Mouse (Mus musculus) layer of hippocampus, postnatal 36 days (tissue): ENCODE results near the gene Lsg1. TPM values are rescaled to one million over a fixed set of nuclear protein-coding genes. Genes with fewer than 3 reads are reported as not detected.
A peak's percentile ranks its signal among the peaks of the same experiment; 100 is the strongest.

Source experiments
- DNase-seq, 2 experiments: peaks; one replicate each; pipeline ENCODE4 v3.0.0; 2022
- total RNA-seq, 2 experiments: library from RNA; stranded (reverse); gene quantifications; 2 replicates each; pipeline ENCODE4 v1.2.3; 2021

The Lsg1 gene
- total RNA-seq, 2 experiments from 2014 or later, result 17.1 to 19.8 TPM

DNA sequence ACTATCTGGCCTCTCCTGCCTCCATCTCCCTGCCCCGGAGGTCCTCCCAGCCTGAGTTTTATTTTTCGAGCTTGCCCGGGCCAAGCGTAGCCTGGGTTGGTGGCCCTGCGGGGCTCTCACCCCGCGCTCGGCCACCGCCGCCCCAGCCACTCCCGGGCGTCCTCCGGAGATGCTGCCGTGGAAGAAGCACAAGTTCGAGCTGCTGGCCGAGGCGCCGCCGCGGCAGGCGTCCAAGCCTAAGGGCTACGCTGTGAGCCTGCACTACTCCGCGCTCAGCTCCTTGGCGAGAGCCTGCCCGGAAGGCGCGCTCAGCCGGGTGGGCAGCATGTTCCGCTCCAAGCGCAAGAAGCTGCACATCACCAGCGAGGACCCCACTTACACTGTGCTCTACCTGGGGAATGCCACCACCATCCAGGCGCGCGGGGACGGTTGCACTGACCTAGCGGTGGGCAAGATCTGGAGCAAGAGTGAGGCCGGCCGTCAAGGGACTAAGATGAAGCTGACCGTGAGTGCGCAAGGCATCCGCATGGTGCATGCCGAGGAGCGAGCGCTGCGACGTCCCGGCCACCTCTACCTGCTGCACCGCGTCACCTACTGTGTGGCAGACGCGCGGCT, 13.1 kb upstream of the Lsg1 start:
- peak in 1 of 2 experiments; percentile 42 for DNase-seq

GRCm38 (mm10) chr16:30599491-30600268, 12.3 kb upstream of the Lsg1 start, which contains the start of gene Fam43a:
Gene Fam43a, plus strand, starts transcription at chr16:30599723.
- DNase-seq, result peak; percentile 75 to 76

DNA sequence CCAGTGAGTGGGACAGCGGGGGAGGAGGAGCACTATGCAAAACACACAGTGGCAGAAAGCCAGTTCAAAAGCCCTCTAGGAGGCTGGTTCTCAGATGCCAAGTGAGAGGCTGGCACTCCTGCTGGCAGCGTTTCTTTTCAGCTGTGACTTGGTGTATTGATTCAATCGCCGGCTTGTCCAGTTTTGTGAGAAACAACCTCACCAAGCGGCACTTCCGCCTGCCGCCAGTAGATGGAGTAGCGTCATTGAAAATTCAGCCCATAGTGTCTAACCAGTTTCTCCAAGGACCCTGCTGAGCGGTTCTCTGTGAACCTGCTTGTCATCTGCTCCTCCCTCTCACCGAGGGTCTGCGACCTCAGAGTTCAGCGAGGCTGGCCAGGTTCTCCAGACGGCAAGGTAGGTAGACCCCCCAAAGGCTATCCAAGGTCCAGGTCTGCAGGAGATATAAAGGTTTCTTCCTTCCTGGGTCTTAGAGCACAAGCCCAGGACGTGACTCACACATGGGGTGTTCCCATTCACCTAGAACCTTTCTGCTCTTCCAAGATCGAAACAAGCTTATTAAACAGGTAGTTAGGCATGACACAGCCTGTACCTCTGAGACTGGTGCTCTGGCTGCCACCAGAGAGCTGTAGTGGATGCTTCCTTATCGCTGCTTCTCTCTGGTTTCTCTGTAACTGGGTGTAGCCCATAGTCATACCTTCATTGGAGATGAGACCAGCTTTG, 9.7 kb upstream of the Lsg1 start:
- DNase-seq, result peak; percentile 92 to 93

DNA sequence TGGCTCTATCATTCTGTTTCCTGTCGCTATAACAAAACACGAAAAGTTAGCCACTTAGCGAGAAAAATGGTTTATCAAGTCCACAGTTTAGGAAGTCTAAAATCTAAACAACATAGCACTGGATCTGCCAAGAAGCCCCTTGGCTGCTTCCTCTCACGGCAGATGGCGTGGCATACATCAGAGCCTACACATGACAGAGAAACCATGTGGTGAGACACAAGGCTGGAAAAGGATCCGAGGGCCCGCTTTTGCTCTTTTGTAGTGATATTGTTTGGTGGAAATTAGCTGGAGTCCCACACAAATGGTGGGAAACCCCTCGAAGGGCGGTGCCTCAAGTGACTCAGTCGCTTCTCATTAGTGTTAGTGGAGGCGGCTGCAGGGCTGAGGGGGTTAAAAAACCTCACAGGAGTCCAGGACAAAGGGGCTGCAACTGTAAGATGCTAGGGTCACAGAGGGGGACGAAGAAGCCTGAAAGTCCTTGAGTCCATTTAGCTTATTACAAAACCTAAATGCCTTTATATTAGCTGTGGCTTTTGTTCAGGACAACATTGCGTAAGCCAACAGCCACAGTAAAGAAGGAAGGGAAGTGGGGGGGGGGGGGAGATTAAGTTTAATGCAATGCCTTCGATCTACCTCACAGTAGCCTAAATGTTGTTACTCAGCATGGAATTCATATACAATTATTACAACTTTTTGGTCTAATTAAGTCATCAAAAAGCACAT, 8.6 kb upstream of the Lsg1 start:
- DNase-seq, result peak; percentile 62 to 64

DNA sequence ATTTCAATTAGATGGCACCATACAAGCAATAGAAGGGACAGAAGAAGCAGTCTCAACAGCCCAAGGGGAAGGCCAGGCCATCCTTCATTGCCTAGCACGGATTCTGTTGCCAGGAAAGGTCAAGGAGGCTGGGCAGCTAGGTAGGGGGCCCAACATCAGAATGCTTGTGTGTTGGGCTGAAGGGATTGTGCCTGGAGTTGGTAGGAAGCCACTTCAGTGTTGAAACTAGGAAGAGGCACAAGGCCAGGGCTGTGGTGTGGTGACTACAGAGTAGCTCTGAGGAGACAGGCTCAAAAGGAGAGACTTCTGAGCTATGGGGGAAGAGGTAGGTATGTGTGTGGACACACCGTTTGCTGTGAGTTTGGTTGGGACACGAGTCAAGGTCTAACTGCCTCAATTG, 8.0 kb upstream of the Lsg1 start:
- DNase-seq, result no peak

- no peak for DNase-seq
Measured at GRCm38 (mm10) chr16:30591990-30592389, 4.6 kb upstream of the Lsg1 start.

DNA sequence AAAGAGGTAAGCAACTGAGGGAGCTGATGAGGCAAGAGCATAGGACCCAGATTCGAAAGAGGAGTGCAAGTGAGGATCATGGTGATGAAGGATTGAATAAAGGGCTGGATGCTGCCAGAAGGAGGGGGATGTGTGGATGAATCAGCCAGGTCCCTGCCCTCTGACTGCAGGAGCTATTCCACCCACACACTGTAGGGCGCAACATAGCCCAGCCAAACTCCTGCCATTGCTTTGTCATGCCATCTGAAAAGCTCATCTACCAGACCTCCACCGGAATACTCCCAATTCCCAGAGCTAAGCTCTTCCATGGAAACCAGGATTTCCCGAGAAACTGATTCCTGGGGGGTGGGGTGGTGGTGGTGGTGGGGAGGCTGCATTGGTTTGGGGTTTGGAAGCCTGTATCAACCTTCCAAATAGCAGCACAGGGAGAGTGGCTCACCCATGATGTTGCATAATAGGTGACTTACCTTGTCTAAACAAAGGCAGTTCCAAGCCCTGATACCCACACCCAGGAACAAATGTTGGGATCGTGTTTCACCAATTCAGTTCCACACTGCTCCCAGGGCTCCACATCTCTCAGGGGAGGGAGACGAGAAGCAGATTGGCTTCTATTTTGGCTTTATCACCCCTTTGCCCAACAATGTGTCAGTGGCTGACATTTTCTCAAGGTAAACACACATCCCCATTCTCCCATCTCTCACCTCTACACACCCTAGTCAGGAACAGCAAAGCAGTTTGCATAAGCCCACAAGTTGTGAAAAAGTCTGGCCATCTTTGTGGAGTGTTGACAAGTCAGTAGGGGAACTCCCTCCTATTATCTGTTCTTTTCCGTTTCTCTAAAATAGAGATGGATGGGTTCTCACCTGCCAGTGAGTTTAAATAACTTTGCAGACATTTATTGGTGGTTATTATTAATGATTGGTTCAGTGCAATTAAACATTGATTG, 3.1 kb upstream of the Lsg1 start:
- no peak for DNase-seq

DNA sequence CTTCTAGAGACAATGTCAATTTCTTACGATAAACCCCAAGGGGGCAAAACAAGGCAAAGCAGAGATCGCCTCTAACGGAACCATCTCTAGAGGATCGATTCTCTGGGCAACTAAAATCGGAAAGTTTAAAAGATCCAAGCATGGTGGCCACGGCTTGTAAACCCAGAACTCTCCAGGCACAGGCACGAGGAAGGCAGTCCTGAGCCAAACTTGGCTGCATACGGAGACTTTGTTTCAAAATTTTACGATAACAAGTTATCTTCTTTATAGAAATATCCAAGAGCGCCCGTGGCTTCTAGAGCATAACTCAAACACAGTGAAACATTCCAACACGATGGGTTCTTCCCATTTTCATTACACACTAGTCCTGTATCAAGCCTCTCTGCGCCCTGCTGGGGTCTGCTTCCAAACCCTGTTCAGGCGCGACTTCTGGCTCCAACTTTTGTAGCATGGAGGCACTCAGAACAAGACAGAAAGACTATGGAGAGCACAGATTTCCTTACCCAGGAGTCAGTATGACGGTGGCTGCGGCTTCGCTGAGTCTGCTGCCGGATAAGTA, 378 bp downstream of the Lsg1 start:
- no peak for DNase-seq

GRCm38 (mm10) chr16:30580765-30581164, 6.6 kb downstream of the Lsg1 start:
- no peak for DNase-seq

- DNase-seq, result peak in 1 of 2 experiments; percentile 22
Measured at GRCm38 (mm10) chr16:30576392-30576791, 11.0 kb downstream of the Lsg1 start.

DNA sequence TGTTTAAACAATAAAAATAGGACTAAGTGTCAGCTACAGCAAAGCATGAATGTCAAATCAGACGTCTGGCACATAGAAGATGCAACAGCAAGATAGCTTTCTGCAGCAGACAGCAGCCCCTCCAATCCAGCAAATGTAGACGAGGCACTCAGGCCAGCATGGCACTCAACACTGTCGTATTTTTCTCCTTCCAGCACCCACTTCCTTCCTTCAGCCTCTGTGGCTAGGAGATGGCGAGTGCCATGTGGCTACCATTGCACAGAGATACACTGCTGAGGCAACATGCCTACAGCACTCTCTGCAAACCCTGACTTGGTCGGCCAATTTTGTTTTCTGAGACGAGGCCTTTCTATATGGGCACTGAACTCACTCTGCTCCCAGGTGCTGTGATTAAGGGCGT, 11.6 kb downstream of the Lsg1 start:
- no peak for DNase-seq

DNA sequence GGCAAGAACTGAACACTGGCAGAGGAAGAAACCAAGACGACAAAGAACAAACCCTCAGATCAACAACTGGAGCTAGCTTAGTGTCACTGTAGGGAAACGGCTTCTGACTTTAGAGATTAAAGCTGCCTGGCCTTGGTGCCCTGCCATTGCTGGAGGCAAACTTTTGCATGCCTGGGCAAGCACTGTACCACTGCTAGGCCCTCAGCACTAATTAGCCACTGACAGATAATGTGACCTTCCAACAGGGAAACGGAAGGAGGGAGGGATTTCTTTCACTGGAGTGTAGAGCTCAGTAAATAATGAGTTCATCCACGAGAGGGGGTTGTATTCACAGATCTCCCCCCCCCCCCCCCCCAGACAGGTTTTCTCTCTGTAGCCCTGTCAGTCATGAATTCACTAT, 15.2 kb downstream of the Lsg1 start:
- DNase-seq, result no peak

- DNase-seq, result no peak
Measured at GRCm38 (mm10) chr16:30571378-30571777, 16.0 kb downstream of the Lsg1 start.

GRCm38 (mm10) chr16:30570173-30570572, 17.2 kb downstream of the Lsg1 start:
- DNase-seq, result no peak

DNA sequence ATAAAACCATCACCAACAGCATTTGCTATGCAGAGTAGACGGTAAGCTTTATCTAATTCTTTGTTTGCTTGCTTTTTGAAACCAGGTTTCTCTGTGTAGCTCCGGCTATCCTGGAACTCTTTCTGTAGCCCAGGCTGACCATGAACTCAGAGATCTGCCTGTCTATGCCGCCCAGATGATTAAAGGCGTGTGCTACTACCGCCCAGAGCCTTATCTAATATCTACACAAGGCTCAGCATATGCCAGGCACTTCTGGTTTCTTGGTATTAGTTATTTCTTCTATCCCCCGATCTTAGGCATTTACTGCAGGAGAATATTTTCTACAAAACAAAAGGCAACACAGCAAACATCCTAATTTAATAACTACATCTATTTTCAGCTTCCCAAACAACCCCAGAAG, 21.8 kb downstream of the Lsg1 start:
- DNase-seq, result no peak

- no peak for DNase-seq
Measured at GRCm38 (mm10) chr16:30560601-30561000, 26.8 kb downstream of the Lsg1 start.

DNA sequence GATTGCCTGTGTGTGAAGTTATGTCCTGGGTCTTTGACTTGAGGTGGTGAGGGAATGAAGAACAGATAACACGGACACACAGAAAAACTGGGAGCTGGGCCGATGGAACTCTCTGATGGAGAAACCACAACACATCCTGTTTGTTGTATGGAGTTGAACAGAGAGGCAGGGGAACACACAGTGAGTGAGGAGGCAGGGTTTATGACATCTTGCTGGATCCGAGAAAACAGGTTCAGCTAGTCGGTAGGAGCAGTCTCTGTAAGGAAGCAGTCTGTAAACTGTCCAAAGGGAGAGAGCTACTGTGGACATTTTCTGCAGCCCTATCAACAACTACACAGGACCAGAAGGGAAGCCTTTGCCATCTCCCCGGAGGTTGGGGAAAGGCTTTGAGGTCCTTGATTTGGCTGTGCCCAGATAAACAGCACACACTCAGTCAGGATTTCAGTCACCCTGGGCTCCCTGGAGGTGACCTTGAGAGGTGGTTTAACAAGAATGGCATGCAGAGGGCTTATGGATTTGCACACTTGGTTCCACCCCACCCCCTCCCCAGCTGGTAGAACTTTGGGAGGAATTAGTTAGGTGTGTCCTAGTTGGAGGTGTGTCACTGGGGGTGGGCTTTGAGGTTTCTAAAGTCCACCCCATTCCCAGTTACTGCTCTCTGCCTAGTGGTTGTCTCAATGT, 27.9 kb downstream of the Lsg1 start:
- DNase-seq, result no peak

- no peak for DNase-seq
Measured at GRCm38 (mm10) chr16:30554109-30554508, 33.3 kb downstream of the Lsg1 start.

DNA sequence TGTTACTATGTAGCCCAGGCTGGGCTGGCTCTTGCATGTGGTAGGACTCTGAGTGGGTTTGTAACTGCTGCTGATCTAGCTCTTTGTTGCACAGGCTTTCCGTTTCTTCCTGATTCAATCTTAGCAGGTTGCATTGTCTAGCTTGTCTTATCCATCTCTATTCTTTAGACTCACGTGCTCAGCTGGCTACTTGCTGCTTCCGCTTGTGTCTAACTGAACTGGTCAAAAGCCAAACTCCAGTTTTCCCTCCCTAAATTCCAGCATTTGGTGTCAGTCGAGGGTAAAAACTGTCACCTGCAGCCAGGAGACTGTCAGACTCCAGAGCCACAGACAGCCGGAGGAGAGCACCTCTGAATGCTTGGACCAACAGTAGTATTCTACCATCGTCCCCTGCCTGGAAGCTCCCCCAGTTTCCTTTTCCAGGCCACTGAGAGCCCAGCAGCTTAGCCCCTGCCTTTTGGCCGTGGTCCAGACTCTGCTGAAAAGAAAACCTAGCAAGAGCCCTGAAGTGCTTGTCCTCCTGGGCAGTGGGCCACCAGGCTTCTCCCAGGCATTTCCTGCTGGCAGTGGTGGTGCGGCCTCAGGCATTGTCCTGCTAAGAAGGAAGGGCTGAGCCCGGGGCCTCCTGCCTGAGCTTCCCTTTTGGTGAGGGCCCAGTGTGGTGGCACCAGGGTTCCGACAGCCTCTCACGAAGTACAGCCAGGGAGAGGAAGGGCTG, 34.6 kb downstream of the Lsg1 start:
- peak; percentile 65 to 81 for DNase-seq

DNA sequence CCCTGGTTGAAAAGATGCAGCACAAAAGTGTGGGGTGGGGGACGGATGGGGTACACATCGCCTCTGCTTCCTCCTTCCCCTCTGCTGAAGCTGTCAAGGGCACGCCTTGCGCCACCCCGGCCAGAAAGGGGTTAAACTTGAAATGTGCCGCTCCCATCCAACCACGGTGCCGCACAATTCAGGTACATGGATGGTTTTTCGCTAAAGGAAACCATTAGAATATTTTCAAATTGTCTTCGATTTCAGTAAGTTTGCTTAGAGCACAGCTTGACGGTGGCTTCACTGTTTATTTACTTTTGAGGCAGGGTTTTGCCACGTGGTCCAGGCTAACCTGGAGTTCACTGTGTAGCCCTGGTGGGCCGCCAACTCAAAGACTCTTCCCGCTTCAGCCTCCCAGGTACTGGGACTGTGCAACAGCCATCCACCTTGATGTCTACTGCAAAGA, 36.6 kb downstream of the Lsg1 start, which contains the start of gene Tmem44:
TSS of gene Tmem44 (minus strand) at position 95 of the 445 bp plus-strand sequence.
- no peak for DNase-seq
